Mouse (Mus musculus) thymus, postnatal 36 days (tissue): ENCODE results near the gene Dr1.
"Not testable (repeated sequence)": the region's sequence is repeated elsewhere in the genome, so short reads cannot be mapped to it uniquely, and the experiment has no call there.

Source experiments
- DNase-seq, 2 experiments: peaks; one replicate each; pipeline ENCODE4 v3.0.0; 2022; ENCODE audit warnings: mixed read lengths in 2 of 2

Dr1 gene

DNA sequence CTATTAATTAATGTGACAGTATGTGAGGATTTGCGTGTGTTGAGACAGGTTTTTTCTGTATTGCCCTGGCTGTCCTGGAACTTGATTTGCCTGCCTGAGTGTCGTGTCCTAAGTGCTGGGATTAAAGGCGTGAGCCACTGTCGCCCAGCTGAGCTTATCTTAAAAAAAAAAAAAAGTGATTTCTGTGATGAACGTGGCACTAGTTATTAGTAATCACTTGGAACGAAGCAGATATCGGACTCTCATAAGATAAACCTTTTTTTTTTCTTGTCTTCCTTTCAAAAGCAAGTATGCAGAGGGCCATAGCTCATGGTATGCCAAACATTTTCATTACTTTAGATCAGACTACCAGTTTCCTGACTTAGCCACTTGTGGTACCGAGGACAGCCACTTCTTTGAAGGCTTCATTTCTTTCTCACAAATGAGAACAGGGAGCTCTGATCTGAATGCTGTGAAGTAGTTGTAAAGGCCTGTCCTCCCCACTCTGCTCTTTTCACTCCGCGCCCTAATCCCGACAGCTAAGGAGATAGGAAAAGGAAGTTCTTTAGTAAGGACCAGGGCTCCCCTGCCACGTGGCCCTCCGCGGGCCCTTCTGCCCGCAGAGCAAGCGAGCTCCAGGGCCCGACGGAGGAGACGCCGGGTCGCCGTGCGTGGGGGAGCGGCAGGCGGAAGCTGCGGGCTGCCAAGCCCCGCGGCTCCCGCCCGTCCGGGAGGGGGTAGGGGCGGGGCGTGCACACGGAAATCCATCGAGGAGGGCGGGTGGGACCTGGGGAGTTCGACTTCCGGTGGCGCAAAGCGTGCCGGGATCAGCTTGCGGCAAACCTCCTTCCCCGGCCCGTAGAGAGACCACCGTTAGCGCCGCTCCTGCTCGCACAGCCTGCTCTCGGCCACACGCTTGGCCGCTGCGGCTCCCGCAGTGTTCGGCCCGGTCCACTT, at the start of gene Dr1:
Dr1 (plus strand) TSS at position 771 of the 936 bp plus-strand sequence.
- DNase-seq: peak; percentile 88 to 91

- DNase-seq: no peak
These were observed 44.6 kb upstream of the Dr1 start for GRCm38 (mm10) chr5:108224077-108224476.

DNA sequence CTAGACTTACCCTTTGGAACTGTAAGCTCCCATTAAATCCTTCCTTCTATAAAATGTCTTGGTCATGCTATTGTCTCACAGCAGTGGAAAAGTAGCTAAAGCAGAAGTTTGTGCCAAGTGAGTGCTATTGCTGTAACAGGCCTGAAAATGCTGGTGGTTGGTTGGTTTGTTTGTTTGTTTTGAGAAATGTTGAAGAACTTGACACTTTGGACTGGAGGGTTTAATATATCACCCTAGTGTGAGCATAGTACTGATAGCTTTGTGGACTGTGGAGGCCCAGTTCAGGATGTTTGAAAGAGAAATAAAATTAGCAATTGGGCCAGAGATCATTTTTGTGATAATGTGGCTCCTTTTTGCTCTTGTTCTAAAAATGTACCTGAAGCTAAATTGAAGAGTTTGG, 42.5 kb upstream of the Dr1 start:
- no peak for DNase-seq

DNA sequence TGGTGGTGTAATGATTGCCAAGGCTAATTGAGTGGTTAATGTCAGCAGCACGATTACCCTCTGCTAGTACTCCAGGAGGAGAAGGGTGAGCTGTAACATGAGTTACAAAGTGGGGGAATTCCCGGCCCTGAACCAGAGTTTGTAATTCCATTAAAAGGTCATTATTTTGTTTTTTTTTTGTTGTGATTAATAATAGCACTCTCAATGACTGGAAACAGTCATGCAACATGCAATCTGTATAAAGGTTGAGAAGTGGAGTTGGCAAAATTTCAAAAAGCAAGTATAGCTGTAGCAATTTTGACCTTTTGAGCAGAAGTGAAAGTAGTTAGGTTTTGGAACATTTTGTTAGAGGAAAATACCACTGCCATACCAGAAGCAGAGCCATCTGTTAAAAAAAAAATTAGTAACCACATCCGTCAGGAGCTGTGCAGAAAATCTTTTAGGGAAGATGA, 22.4 kb upstream of the Dr1 start:
- no peak for DNase-seq

- no peak for DNase-seq
These were observed 18.7 kb upstream of the Dr1 start for GRCm38 (mm10) chr5:108250033-108250432.

DNA sequence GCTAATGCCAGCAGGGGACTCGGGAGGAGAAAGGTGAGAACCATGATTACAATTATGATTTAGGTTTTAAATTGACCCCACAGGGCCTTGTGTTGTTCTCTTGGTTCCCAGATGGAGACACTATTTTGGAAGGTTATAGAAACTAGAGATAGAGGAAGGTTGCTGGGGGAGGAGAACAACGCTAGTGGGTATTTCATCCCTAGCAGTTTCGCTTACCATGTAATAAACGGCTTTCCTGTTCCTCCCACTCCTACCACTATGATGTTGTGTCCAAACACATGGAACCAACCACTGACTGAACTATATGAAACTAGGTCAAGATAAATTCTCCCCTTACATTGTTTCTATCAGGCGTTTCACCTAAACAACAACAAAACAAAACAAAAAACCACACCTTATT, 13.4 kb upstream of the Dr1 start:
- DNase-seq: no peak

GRCm38 (mm10) chr5:108262722-108263121, 6.0 kb upstream of the Dr1 start:
- no peak for DNase-seq

DNA sequence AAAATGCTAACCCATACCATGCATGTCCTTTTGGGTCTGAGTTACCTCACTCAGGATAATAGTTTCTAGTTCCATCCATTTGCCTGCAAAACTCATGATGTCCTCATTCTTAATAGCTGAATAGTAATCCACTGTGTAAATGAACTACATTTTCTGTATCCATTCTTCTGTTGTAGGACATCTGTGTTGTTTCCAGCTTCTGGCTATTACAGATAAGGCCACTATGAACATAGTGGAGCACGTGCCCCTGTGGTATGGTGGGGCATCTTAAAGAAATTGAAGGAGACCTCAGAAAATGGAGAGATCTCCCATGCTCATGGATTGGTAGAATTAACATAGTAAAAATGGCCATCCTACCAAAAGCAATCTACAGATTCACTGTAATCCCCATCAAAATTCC, 4.9 kb upstream of the Dr1 start:
- not testable (repeated sequence) for DNase-seq

DNA sequence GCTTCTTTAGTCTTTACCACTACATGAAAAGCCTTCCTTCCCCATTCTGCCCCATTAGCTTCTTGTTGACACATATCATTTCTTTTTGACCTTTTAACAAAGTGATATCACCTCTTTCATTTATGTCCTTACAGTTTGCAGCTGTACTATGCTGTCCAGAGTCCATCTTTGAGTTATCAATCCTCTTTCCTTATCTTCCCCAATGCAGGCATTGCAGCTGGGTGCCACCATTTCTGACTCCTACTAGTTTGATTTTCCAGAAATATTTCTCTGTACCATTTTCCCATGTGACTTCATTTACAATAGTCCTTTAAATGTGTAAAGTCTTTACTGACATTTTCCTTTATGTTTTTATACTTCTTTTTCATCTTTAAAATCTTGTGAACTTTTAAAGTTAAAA, 1.7 kb upstream of the Dr1 start:
- no peak for DNase-seq

DNA sequence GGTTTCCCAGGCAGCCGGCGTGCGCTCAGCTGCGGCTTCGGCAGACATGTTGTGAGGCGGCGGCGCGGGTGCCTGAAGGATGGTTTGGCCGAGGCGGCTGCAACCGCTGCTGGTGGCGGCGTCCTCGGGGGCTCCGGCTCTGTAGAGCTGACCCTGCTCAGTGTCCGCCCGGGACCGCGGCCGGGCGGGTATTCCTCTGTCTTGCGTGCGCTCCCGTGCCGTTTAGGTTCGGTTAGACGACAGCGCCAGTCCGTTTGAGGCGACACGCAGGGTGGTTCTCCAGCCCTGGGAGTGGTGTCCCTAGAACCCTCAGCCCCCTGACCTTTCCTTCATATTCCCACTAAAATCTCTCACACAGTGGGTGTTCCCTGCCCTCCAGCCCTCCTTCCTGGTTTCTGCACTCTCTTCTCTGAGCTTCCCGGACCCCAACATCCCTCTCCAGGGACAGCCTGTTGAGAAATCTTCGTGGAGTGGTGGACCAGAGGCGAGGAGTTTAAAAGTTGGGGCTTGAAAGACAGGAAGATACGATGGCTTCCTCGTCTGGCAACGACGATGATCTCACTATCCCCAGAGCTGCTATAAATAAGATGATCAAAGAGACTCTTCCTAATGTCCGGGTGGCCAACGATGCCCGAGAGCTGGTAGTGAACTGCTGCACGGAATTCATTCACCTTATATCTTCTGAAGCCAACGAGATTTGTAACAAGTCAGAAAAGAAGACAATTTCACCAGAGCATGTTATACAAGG, 540 bp downstream of the Dr1 start:
- no peak for DNase-seq

- no peak for DNase-seq
These were observed 1.1 kb downstream of the Dr1 start for GRCm38 (mm10) chr5:108269811-108270151.

- no peak for DNase-seq
These were observed 1.7 kb downstream of the Dr1 start for GRCm38 (mm10) chr5:108270415-108270814.

GRCm38 (mm10) chr5:108271345-108271744, 2.6 kb downstream of the Dr1 start:
- not testable (repeated sequence) for DNase-seq

DNA sequence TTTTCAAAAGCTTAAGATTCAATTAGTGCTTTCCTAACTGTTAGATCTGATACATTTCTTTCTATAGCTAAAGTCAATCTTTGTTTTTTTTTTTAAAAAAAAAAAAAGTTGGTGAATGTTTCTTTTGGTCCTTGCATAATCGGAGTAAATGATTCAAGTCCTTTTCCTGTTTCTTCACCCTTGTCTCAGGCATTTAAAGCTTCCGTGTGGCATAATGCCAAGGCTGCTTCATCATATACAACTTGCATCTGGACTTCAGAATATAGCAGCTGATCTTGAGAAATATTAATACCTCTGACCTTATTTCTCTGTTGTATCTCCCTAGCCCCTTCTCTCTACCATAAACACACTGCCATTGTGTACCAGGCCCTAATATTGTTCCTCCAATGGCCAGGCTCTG, 18.3 kb downstream of the Dr1 start:
- no peak for DNase-seq

GRCm38 (mm10) chr5:108301567-108301966, 32.9 kb downstream of the Dr1 start:
- DNase-seq: no peak

- peak; percentile 81 to 84 for DNase-seq
These were observed 43.7 kb downstream of the Dr1 start, which contains the start of gene Pigg for GRCm38 (mm10) chr5:108312224-108313064. Gene Pigg, plus strand, starts transcription at chr5:108312609.

DNA sequence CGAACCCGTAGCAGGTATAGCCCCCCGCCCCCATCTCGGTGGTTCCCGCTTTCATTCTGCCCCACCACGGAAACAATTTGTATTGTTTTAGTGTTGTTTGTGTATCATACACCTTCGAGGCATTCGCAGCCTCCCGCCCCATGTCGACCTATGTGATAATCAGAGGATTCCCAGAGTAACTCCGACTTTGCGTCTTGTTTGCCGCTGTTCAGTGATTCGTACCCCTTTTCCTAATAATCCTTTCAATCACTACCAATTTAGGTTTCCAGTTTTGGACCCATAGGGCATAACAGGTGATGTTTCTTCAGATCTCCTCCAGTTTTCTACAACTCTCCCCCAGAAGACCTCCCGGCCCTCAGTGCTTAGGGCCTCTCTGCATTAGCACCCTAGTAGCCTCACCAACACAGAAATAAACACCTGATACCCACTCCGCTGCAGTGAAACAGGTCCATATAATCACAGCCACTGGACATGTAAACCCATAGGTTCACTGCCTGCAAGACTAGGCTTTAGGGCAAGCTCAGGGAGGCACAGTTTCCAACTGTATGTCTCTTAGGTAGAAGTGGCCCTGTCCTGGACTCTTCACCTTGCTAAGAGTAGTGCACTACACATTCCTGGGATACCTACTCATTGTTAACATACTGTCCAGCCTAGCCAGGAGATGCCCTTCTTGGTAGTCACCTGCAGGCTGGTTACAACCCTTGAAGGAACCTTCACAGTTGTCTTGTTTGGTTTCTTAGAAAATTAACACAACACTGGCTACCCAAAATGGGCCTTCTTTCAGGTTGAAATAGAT, 44.6 kb downstream of the Dr1 start:
- DNase-seq: no peak
